Mouse (Mus musculus) sigmoid colon, adult 10 weeks (tissue): ENCODE measurements around the gene Prr5l. TPM values are rescaled to one million over a fixed set of nuclear protein-coding genes. Genes with fewer than 3 reads are reported as not detected.

ENCODE experiments used
- polyA plus RNA-seq: library from polyadenylated mRNA; stranded (reverse); fragments of 350-450 nt; fragmentation: Illumina TruSeq; extraction: RNeasy Lipid Tissue Mini Kit (QIAGEN cat#74804); gene quantifications from one replicate; pipeline ENCODE4 v1.2.3, GENCODE M21; 2014; ENCODE audit warnings: low read depth, low replicate concordance

Prr5l gene
- 2.0 TPM for polyA plus RNA-seq

DNA sequence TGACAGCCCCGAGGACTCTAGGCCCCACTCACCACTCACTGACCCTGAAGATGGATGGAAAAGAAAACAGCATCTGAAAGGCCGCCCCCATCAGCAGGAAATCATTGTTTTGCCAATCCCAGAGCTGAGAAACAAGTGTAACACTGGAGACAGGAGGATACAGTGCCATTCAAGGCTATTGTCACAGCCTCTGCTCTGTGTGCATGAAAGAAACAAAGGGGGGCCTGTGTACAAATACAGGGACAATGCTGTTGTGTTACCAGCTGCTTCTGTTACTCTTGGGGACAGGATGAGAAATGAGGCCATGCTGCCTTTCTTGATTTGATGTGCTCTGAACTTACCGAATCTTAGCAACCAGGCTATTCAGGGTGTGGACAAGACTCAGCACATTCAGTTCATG, at the start of gene Prr5l:
Gene Prr5l, minus strand, starts transcription at position 30 of the 400 bp plus-strand sequence.

DNA sequence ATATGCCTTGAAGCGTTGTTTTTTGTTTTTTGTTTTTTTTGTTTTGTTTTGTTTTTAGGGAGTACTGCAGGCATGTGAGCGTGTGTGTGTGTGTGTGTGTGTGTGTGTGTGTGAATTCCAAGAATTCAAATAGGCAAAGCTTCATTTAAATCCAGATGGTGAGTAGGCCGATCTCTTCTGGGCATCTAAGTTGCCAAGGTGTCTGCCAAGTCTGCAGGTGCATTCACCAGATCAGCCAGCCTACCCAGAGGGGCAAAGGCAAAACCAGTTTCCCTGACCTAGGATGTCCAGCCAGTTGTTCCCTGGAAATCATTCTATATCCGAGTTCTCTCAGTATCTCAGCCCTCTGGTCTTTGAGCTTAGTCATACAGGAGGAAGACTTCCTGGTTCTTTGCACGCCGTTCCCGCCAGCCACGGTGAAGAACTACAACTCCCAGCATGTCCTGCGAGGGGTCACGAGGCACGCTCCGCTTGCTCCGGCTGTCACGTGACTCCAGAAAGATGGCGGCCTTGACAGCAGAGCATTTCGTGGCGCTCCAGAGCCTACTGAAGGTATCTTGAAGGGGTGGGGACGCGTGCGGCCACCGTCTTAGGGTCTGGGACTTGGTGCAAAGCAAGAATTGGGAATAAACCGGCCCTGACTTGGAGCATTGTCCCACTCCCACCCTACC, 3.1 kb upstream of the Prr5l start, which contains the start of gene Commd9:
Gene Commd9, plus strand, starts transcription at position 480 of the 671 bp plus-strand sequence.

DNA sequence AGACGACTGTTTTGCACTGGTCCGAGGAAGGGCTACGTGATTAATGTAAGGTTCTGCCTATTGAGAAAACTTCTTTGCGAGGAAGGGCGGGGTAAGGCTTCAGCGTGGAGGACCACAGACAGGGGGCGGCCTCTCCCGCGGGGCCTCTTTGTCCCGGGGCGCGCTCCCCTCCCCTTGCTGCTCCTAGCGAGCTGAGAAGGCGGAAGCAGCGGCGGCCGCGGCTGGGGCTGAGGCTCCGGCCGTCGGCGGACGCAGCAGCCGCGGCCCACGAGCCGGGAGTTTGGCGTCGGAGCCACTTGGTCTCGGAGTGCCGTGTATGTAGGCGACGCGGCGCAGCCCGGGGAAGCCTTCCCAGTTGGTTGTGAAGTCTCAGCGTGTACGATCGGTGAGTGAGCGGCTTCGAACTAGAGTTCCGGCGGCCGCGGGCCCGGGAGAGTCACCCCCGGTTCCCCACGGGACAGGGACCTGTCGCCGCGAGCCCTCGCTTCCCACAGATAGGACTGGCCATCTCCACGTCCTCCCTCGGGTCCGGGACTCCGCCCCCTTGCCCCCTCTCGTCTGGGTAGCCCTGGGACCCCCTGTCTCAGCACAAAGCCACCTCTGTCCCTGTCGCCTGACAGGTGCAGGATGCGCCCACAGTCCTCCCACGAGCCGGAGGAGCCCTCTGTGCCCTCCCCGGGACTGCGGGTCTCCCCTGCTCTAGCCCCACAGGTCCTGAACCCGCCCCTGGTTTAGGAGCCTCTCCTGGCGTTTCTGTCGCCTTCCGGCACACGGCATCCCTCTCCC, 204.4 kb downstream of the Prr5l start, which contains the start of gene Traf6:
Gene Traf6, plus strand, starts transcription at position 194 of the 786 bp plus-strand sequence.

Other genes with a start within 250 kb of the Prr5l start
- not detected for gene Rag1, start 233.5 kb downstream of the Prr5l start, polyA plus RNA-seq
- gene B230118H07Rik, start 233.5 kb downstream of the Prr5l start, polyA plus RNA-seq = 47.5 TPM
- 26.4 TPM for gene Traf6, start 204.6 kb downstream of the Prr5l start, polyA plus RNA-seq
- 0.76 TPM for gene Commd9, start 3.2 kb upstream of the Prr5l start, polyA plus RNA-seq